Mouse (Mus musculus) spleen, adult 2 months (tissue): ENCODE results near the gene Adig.

ENCODE experiments used
- CTCF ChIP-seq: fragments of 200-500 bp; IDR thresholded peaks from 2 replicates; pipeline ENCODE4 v1.5.1; 2011; ENCODE audit warnings: mild to moderate bottlenecking, inconsistent platforms; ENCODE audit not compliant: insufficient read depth, insufficient read length, insufficient replicate concordance; ENCODE audit errors: extremely low read depth
- POLR2A ChIP-seq: fragments of 200-500 bp; IDR thresholded peaks from 2 replicates; pipeline ENCODE4 v1.6.1; 2011; ENCODE audit warnings: low read depth, low read length, inconsistent platforms

GRCm38 (mm10) chr2:158555812-158556211 is 53.4 kb downstream of the Adig start:
- TF ChIP-seq POLR2A (no peak), CTCF (no peak)
